Mouse (Mus musculus): ENCODE measurements around the gene Gm11042. TPM values are rescaled to one million over a fixed set of nuclear protein-coding genes. Genes with fewer than 3 reads are reported as not detected.

The Gm11042 gene
- polyA plus RNA-seq, 1 experiment from 2014 or later: not detected

- peak overlapping the region; percentile 39; the same call in 1 of the 2 replicates for H3K4me2 ChIP-seq (replicated peaks; ENCODE audit: low read depth)
- H3K4me3 ChIP-seq (ENCODE audit: low read depth, low read length): no peak overlapping the region
- WGBS: 12% methylated on average over 10 of the region's 10 CpGs
- no peaks in the 10 kb centered on the region for H3K9me3 ChIP-seq (ENCODE audit: control insufficient read depth)
- no peaks in the 10 kb centered on the region for H3K27me3 ChIP-seq (replicated peaks; ENCODE audit: control insufficient read depth, insufficient read depth, low read length)
- no peak overlapping the region for H3K9ac ChIP-seq (ENCODE audit: low read depth, low read length)
- no peaks in the 10 kb centered on the region for H3K36me3 ChIP-seq (ENCODE audit: control insufficient read depth, insufficient read depth)
- peak; percentile 91 for TF ChIP-seq CTCF (IDR thresholded peaks at IDR 0.05; ENCODE audit: low read depth)
- no peak overlapping the region for H3K27ac ChIP-seq (ENCODE audit: low read depth, low read length)
- no peak for ATAC-seq
- H3K4me1 ChIP-seq (replicated peaks; ENCODE audit: control insufficient read depth, insufficient read depth, low read length): no peaks in the 10 kb centered on the region
These were observed 4.1 kb upstream of the Gm11042 start for GRCm38 (mm10) chr12:74320318-74320717.

- H3K9me3 ChIP-seq (ENCODE audit: control insufficient read depth): no peaks in the 10 kb centered on the region
- TF ChIP-seq CTCF (IDR thresholded peaks at IDR 0.05; ENCODE audit: low read depth): peak; percentile 92
- no peaks in the 10 kb centered on the region for H3K4me1 ChIP-seq (replicated peaks; ENCODE audit: control insufficient read depth, insufficient read depth, low read length)
- peak overlapping the region; percentile 62 for H3K4me2 ChIP-seq (replicated peaks; ENCODE audit: low read depth)
- peak overlapping the region; percentile 50; the same call in 1 of the 2 replicates for H3K9ac ChIP-seq (ENCODE audit: low read depth, low read length)
- peak overlapping the region; percentile 45 for H3K4me3 ChIP-seq (ENCODE audit: low read depth, low read length)
- peak; percentile 82 for ATAC-seq
- no peaks in the 10 kb centered on the region for H3K27me3 ChIP-seq (replicated peaks; ENCODE audit: control insufficient read depth, insufficient read depth, low read length)
- 10% methylated on average over 15 of the region's 15 CpGs for WGBS
- H3K27ac ChIP-seq (ENCODE audit: low read depth, low read length): no peak overlapping the region
- H3K36me3 ChIP-seq (ENCODE audit: control insufficient read depth, insufficient read depth): no peaks in the 10 kb centered on the region
These were observed 980 bp upstream of the Gm11042 start for GRCm38 (mm10) chr12:74316989-74317759.

- no peak overlapping the region for H3K4me3 ChIP-seq (ENCODE audit: low read depth, low read length)
- 64% methylated on average over 2 of the region's 2 CpGs for WGBS
- no peak for ATAC-seq
- no peak overlapping the region for H3K4me2 ChIP-seq (replicated peaks; ENCODE audit: low read depth)
- H3K36me3 ChIP-seq (ENCODE audit: control insufficient read depth, insufficient read depth): no peaks in the 10 kb centered on the region
- H3K9ac ChIP-seq (ENCODE audit: low read depth, low read length): no peak overlapping the region
- no peaks in the 10 kb centered on the region for H3K27me3 ChIP-seq (replicated peaks; ENCODE audit: control insufficient read depth, insufficient read depth, low read length)
- H3K27ac ChIP-seq (ENCODE audit: low read depth, low read length): no peak overlapping the region
- no peaks in the 10 kb centered on the region for H3K4me1 ChIP-seq (replicated peaks; ENCODE audit: control insufficient read depth, insufficient read depth, low read length)
- no peaks in the 10 kb centered on the region for H3K9me3 ChIP-seq (ENCODE audit: control insufficient read depth)
- TF ChIP-seq CTCF (IDR thresholded peaks at IDR 0.05; ENCODE audit: low read depth): no peak
These were observed 973 bp downstream of the Gm11042 start for GRCm38 (mm10) chr12:74315221-74315620.

- no peak overlapping the region for H3K27ac ChIP-seq (ENCODE audit: low read depth, low read length)
- H3K9me3 ChIP-seq (ENCODE audit: control insufficient read depth): no peaks in the 10 kb centered on the region
- no peak overlapping the region for H3K4me2 ChIP-seq (replicated peaks; ENCODE audit: low read depth)
- no peak overlapping the region for H3K9ac ChIP-seq (ENCODE audit: low read depth, low read length)
- WGBS: 83% methylated on average over 3 of the region's 3 CpGs
- H3K4me3 ChIP-seq (ENCODE audit: low read depth, low read length): no peak overlapping the region
- H3K27me3 ChIP-seq (replicated peaks; ENCODE audit: control insufficient read depth, insufficient read depth, low read length): no peaks in the 10 kb centered on the region
- no peak for ATAC-seq
- TF ChIP-seq CTCF (IDR thresholded peaks at IDR 0.05; ENCODE audit: low read depth): no peak
- no peaks in the 10 kb centered on the region for H3K4me1 ChIP-seq (replicated peaks; ENCODE audit: control insufficient read depth, insufficient read depth, low read length)
- H3K36me3 ChIP-seq (ENCODE audit: control insufficient read depth, insufficient read depth): no peaks in the 10 kb centered on the region
These were observed 3.6 kb downstream of the Gm11042 start for GRCm38 (mm10) chr12:74312611-74313010.

GRCm38 (mm10) chr12:74303418-74304294, 12.5 kb downstream of the Gm11042 start:
- no peak for TF ChIP-seq CTCF (IDR thresholded peaks at IDR 0.05; ENCODE audit: low read depth)
- WGBS: 76% methylated on average over 9 of the region's 9 CpGs

GRCm38 (mm10) chr12:74301559-74301958, 14.6 kb downstream of the Gm11042 start:
- Histone ChIP-seq H3K36me3 (ENCODE audit: control insufficient read depth, insufficient read depth) (no peaks in the 10 kb centered on the region), H3K9ac (ENCODE audit: low read depth, low read length) (no peak overlapping the region), H3K27me3 (replicated peaks; ENCODE audit: control insufficient read depth, insufficient read depth, low read length) (no peaks in the 10 kb centered on the region), H3K4me1 (replicated peaks; ENCODE audit: control insufficient read depth, insufficient read depth, low read length) (no peaks in the 10 kb centered on the region), H3K9me3 (ENCODE audit: control insufficient read depth) (no peaks in the 10 kb centered on the region), H3K27ac (ENCODE audit: low read depth, low read length) (no peak overlapping the region), H3K4me2 (replicated peaks; ENCODE audit: low read depth) (no peak overlapping the region), H3K4me3 (ENCODE audit: low read depth, low read length) (no peak overlapping the region)
- 79% methylated on average over 6 of the region's 6 CpGs for WGBS
- TF ChIP-seq CTCF (IDR thresholded peaks at IDR 0.05; ENCODE audit: low read depth): no peak
- no peak for ATAC-seq

More at GRCm38 (mm10) chr12:74303418-74304294, 12.5 kb downstream of the Gm11042 start:
- ATAC-seq: no peak
- H3K9ac ChIP-seq (ENCODE audit: low read depth, low read length): no peak overlapping the region
- no peaks in the 10 kb centered on the region for H3K9me3 ChIP-seq (ENCODE audit: control insufficient read depth)
- no peaks in the 10 kb centered on the region for H3K36me3 ChIP-seq (ENCODE audit: control insufficient read depth, insufficient read depth)
- no peak overlapping the region for H3K27ac ChIP-seq (ENCODE audit: low read depth, low read length)
- H3K4me2 ChIP-seq (replicated peaks; ENCODE audit: low read depth): no peak overlapping the region
- no peaks in the 10 kb centered on the region for H3K4me1 ChIP-seq (replicated peaks; ENCODE audit: control insufficient read depth, insufficient read depth, low read length)
- H3K4me3 ChIP-seq (ENCODE audit: low read depth, low read length): no peak overlapping the region
- no peaks in the 10 kb centered on the region for H3K27me3 ChIP-seq (replicated peaks; ENCODE audit: control insufficient read depth, insufficient read depth, low read length)
